Mouse (Mus musculus) lung, postnatal 10 days (tissue): Measurements from ENCODE around the gene Aff1.
A peak's percentile ranks its signal among the peaks of the same experiment; 100 is the strongest.

Experiments
- DNase-seq: peaks from one replicate; pipeline ENCODE4 v3.0.0; 2021

Gene Aff1

DNA sequence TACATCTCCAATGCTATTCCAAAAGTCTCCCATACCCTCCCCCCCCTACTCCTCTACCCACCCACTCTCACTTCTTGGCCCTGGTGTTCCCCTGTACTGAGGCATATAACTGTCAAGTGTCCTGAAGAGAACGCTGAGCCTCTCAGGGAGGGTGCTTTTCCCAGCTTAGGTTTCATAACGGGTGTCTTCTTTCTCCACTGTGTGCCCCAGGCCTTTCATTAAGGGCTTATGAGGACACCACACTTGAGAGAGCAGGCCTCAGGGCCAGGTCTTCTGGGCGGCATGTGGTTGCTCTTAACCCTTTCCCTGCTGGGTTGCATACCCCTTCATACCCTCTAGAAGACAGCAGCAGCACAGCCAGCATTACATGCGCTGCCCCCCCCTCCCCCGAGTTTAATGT lies 154.4 kb downstream of the Aff1 start:
- no peak for DNase-seq

DNA sequence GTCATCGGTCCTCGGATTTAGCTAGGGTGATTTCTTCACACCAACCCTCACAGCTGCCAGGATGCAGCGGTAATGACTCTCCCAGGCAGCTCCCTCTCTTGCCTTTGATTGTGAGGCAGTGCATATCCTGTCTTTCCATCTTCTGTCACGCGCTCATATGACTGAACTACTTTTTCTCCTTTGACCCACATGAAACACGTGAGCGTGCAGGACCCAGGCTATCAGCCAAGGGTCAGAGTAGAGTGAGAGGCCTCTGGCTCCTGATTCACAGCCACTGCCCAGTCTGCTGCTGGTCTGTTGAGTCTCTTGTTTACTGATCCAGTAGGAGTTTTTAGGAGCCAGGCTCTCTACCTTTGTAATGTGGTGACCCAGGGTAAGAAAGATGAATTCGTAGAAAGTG lies 156.4 kb downstream of the Aff1 start:
- DNase-seq, result no peak

DNA sequence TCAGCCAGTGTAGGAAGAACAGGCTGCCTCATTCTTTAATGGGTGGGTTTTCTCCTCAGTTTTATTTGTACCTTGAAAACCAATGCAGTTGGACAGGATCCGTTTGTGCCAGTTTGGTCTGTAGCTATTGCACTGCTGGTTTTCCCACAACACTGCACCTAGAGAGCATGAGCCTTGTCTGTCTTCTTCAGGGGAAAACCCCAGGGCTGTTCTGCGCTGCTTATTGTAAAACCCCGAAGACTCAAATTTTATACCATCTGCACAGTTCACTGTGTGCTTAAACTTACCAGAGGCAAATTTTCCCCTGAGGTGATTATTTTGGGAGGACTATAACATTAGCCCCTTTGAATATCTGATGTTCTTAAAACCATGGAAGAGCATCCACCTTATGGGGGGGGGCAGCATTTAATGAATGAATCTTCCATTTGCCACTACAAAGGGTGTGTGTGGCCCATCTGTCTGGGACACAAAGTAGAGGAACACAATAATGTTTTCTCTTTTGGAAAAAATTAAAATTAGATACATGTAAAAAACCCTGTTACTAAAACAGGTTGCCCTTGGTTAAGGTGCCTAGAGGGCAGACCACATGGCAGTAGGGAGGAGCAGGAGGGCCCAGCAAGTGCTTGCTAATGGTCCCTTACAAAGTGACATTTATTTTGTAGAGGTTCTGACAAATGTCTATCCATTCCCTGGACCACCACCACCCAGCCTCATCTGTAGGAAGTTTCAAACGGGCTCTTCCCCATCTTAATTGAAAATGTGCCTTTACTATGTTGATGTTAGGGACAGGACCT lies 160.8 kb downstream of the Aff1 start:
- no peak for DNase-seq

DNA sequence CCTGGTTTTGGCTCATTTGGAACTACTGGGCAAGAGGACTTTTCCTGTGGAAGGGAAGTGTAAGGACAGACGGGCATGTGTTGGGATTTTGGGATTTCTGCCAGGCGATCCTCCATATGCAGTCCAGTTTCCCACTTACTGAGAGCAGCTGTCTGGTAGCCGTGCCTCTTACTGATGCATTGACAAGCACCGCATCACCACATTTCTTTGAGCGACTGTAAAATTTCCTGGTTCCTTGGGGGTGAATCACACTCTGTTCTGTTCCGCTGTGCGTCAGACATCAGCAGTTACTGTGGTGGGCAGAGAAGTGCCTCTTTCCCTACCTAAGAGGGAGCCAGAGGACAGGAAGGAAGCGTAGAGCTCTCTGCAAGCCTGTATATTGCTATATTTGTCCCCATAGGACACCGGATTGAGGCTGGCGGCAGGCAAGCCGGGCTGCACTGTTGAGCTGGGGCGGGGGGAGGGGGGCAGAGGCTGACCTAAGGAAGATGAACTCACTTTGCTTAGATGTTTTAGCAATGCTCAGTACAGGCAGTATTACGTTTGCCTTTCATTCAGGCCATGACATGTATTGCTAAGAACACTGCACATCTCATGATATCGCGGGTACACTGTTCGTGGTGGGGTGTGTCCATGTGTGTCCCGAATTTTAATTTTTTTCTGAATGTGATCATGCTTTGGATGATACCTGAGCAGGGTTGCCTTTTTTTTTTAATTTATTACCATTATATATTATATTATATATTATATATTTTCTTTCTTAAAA lies 162.1 kb downstream of the Aff1 start:
- no peak for DNase-seq

DNA sequence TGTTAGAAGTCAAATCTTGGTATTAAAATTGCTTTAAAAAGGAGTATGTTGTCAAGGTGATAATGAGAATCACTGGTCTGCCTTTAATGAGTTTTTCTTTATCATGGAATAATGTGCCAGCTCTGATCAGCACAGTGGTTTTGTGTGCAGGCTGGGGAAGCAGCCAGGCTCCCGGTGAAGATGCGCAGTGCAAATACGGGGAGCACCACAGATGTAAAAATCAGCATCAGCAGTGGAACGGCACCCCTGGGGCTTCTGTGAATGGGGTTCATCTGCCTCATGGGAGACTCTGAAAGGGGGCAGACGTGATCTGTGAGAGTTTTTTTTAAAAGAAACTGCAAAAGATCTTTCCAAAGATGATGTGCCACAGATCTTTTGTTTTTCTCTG lies 162.6 kb downstream of the Aff1 start:
- DNase-seq, result no peak

DNA sequence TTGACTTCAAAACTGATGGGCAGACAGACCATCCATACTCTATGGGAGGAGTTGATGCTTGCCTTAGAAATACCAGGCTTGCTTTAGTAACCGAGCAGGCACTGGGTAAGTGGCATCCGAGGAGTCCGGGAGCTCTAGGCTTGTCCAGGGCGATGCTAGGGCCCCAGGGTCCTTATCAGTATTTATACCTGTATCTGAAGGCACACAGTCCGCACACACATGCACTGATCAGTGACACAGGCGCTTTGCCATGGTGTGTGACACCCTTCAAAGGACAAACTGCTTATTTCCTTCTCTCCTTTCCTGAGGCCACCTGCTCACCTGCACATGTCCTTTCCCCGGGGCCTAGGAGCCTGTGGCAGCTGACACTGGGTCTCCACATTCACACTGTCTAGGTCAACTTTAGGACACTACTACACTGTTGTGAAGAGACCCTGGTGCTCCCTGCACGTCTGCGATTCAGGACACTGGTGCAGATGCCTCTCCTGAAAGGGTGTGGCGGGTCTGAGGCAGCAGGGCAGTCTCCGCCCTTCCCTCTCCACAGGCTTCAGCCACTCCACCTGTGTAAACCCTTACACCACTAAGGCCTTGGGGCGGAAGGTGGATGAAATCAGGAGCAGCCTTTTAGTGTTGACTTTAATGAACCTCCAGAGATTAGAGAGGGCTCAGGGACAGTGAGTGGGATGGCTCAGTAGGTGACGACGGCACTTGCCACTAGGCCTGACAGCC lies 163.5 kb downstream of the Aff1 start:
- DNase-seq, result peak; percentile 36

DNA sequence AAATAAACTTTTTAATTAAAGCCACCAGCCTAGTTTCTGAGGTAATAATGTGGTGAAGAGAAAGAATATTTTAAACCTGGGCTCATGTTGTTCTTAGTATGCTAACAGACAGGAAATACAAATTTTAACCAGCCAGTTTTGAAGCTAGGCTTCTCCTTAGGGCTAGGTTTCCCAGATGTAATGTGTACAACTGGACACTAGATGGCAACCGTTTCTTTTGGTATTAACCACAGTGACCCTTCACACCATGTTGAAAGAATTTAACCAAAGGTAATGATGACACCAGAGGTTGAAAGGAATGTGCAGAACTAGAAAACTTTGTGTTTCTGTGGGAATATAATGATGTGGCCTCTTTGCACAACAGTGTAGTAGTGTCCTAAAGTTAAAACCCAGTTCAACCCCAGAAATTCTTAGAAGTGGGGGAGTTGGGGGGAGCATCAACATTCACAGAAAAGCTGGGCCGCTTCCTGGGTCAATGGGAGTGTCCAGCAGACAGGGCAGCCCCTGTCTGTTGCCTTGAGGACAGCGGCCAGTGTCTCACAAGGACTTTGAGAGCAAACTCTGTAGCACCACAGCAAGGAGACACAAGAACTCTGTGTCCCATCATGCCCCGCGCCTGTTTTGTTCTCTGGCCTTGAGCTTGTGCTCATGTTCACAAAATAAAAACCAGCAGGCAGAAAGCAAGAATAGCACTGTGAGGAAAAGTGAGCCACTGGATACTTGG lies 164.3 kb downstream of the Aff1 start:
- DNase-seq, result peak; percentile 81

DNA sequence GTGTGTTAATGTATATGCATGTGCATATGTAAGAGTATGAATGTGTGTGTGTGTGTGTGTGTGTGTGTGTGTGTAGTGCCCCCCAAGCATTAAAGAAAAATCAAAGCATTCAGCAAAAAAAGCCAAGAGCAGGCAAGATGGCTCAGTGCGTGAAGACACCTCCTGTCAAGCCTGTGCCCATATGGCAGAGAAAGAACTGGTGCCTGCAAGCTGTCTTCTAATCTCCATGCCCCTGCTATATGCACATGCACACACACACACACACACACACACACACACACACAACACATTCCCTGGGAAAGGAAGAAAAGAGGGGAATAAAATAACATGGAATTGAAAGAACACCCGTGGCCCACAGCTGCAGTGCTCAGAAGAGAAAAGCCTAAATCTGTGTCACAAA lies 165.0 kb downstream of the Aff1 start:
- DNase-seq, result no peak

DNA sequence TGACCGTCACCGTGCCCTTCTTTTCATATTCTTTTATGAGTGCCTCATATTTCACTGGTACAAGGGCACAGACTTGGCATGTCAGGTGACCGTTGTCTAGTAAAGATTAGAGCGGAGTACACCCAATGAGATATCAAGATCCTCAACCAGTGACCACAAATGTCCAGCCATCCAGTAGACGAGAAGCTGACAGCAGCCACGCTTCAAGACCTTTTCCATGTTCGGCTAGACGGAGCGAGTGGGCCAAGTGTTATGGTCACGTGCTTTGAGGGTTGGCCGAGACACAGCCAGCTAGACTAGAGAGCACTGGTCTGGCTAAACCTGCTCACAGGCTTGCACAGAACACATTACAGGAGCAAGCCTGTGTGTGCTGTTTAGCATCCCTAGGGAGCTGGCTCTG lies 168.4 kb downstream of the Aff1 start:
- no peak for DNase-seq

DNA sequence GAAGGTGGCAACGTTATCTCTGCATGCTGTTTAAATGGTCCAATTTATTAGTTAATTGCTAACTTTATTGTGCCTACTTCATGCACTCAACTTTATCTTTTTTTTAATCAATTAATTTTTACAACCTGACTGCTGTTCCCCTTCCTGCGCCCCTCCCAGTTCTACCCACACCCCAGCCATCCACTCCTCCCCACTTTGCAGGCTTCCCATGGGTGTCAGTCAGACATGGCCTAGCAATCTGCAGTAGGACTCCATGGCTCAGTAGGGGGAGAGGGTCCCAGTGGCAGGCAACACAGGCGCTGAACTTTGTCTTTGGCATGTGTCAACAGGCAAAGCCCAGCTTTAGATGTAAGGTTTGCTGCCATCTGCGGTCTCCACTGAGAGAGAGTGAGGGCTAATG lies 171.6 kb downstream of the Aff1 start:
- DNase-seq, result no peak

DNA sequence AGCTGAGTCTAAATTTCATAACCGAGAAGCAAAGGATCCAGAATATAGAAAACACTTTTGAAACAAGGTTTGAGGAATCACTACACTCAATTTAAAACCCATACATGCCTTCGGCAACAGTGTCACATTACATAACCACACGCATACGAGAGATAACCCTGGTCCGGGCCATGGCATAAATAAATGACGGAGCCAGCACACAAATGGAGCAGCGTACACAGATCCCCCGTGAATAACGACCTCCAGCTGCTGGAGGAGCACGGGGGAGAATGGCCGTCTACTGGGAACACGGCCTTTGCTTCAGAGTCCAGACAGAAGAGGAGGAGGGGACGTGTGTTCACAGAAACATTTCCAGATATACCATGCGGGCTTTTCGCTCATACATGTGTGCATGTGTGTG lies 197.6 kb downstream of the Aff1 start:
- peak; percentile 22 for DNase-seq

DNA sequence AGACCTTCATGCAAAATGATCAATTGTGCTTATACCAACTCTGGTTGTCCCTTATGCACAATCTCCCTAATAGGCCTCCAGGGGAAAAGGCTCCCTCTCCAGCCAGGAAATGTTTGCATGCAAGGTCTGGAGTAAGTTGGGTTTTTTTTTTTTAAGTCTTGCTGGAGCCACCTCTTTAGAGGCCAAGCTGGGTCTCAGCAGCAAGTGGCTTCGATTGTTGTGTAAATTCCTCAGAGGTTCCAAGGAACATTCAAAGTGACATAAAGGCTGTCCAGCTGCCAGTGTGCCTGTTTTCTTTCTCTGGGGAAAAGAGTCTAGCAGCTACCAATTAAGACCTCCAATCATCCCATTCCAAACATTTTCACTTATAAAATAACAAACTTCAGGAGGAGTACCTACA lies 206.1 kb downstream of the Aff1 start:
- peak; percentile 14 for DNase-seq
